Mouse (Mus musculus): Measurements from ENCODE around the gene Rheb. TPM values are rescaled to one million over a fixed set of nuclear protein-coding genes. Genes with fewer than 3 reads are reported as not detected.
"Not testable (repeated sequence)": the region's sequence is repeated elsewhere in the genome, so short reads cannot be mapped to it uniquely, and the experiment has no call there.

Gene Rheb
- polyA plus RNA-seq, 1 experiment from 2014 or later, result 200 TPM

- ATAC-seq (ENCODE audit: insufficient number of reproducible peaks, low FRiP score, low TSS enrichment, low read depth), result peak; percentile 5
- H3K4me3 ChIP-seq (replicated peaks), result peak overlapping the region; percentile 84
- H3K9ac ChIP-seq, result peak overlapping the region; percentile 86
- peak overlapping the region; percentile 99 for H3K27ac ChIP-seq (replicated peaks)
- no peaks in the 10 kb centered on the region for H3K9me3 ChIP-seq (replicated peaks)
- no peaks in the 10 kb centered on the region for H3K36me3 ChIP-seq
- H3K4me2 ChIP-seq (replicated peaks), result peak overlapping the region; percentile 86
- no peaks in the 10 kb centered on the region for H3K27me3 ChIP-seq
- H3K4me1 ChIP-seq, result peaks cover 21% of the 10 kb centered on the region
- WGBS, result under 1% methylated on average over 49 of the region's 50 CpGs
These were observed 656 bp downstream of the Rheb start for GRCm38 (mm10) chr5:24841662-24842273.

- no peaks in the 10 kb centered on the region for H3K36me3 ChIP-seq
- H3K9ac ChIP-seq, result peak overlapping the region; percentile 86
- H3K4me2 ChIP-seq (replicated peaks), result peak overlapping the region; percentile 86
- H3K27me3 ChIP-seq, result no peaks in the 10 kb centered on the region
- peak overlapping the region; percentile 84 for H3K4me3 ChIP-seq (replicated peaks)
- H3K4me1 ChIP-seq, result peaks cover 21% of the 10 kb centered on the region
- WGBS, result 16% methylated on average over 11 of the region's 11 CpGs
- no peak overlapping the region for H3K27ac ChIP-seq (replicated peaks)
- ATAC-seq (ENCODE audit: insufficient number of reproducible peaks, low FRiP score, low TSS enrichment, low read depth), result no peak
- no peaks in the 10 kb centered on the region for H3K9me3 ChIP-seq (replicated peaks)
These were observed 1.4 kb downstream of the Rheb start for GRCm38 (mm10) chr5:24840975-24841431.

- no peak for ATAC-seq (ENCODE audit: insufficient number of reproducible peaks, low FRiP score, low TSS enrichment, low read depth)
- no peak overlapping the region for H3K9ac ChIP-seq
- no peaks in the 10 kb centered on the region for H3K36me3 ChIP-seq
- H3K9me3 ChIP-seq (replicated peaks), result no peaks in the 10 kb centered on the region
- no peak overlapping the region for H3K4me3 ChIP-seq (replicated peaks)
- H3K27me3 ChIP-seq, result no peaks in the 10 kb centered on the region
- no peak overlapping the region for H3K4me2 ChIP-seq (replicated peaks)
- WGBS, result 78% methylated on average over 5 of the region's 5 CpGs
- no peak overlapping the region for H3K27ac ChIP-seq (replicated peaks)
- no peaks in the 10 kb centered on the region; the same call in 1 of the 2 replicates for H3K4me1 ChIP-seq
These were observed 7.9 kb downstream of the Rheb start for GRCm38 (mm10) chr5:24834491-24834890.

DNA sequence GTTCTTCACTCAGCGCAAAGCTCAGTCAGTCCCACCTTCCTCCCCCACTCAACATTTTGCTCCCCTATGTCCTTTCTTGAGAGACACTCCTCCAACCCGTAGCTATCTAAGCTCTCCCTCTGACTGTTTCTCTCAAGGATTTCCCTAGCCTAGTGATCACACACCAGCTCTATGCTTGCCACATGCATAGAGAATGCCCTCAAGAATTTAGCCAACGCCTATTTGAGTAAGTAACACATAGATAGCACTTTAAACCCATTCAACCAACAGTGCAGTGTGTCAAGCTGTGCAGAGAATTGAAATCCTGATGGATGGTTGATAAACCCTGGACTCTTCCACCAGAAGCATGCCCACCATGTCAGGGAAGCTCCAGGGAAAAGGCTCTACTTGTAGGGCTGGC lies 10.5 kb downstream of the Rheb start:
- Histone ChIP-seq H3K4me1 (peaks cover 8% of the 10 kb centered on the region), H3K4me2 (replicated peaks) (no peak overlapping the region)

DNA sequence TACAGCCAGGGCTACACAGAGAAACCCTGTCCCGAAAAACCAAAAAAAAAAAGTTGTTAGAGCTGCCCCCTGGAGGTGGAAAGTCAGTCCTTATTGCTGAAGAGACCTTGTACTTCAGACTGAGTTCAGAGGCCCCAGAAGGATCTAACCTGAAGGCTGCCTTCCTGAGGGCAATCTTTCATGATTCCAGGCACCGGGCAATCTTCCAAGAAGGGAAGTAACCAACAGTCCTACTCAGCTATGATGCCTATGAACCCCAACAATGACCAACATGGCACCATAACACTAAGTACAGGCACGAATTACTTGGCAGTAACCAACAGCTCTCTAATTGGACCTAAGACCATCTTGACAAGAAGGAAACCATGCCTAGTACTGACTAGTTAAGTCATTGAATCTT lies 14.0 kb downstream of the Rheb start:
- H3K27me3 ChIP-seq, result no peaks in the 10 kb centered on the region
- no peak for ATAC-seq (ENCODE audit: insufficient number of reproducible peaks, low FRiP score, low TSS enrichment, low read depth)
- no peaks in the 10 kb centered on the region for H3K36me3 ChIP-seq
- no peak overlapping the region for H3K27ac ChIP-seq (replicated peaks)
- no peak overlapping the region for H3K4me2 ChIP-seq (replicated peaks)
- H3K4me3 ChIP-seq (replicated peaks), result no peak overlapping the region
- H3K4me1 ChIP-seq, result peaks cover 22% of the 10 kb centered on the region
- no peaks in the 10 kb centered on the region for H3K9me3 ChIP-seq (replicated peaks)
- no peak overlapping the region for H3K9ac ChIP-seq
- WGBS, result 82% methylated on average over 3 of the region's 3 CpGs

More for the DNA sequence above, 10.5 kb downstream of the Rheb start:
- no peaks in the 10 kb centered on the region for H3K36me3 ChIP-seq
- WGBS, result 84% methylated on average over 3 of the region's 3 CpGs
- H3K27ac ChIP-seq (replicated peaks), result no peak overlapping the region
- no peak for ATAC-seq (ENCODE audit: insufficient number of reproducible peaks, low FRiP score, low TSS enrichment, low read depth)
- no peaks in the 10 kb centered on the region for H3K27me3 ChIP-seq
- no peaks in the 10 kb centered on the region for H3K9me3 ChIP-seq (replicated peaks)
- H3K9ac ChIP-seq, result no peak overlapping the region
- H3K4me3 ChIP-seq (replicated peaks), result no peak overlapping the region

DNA sequence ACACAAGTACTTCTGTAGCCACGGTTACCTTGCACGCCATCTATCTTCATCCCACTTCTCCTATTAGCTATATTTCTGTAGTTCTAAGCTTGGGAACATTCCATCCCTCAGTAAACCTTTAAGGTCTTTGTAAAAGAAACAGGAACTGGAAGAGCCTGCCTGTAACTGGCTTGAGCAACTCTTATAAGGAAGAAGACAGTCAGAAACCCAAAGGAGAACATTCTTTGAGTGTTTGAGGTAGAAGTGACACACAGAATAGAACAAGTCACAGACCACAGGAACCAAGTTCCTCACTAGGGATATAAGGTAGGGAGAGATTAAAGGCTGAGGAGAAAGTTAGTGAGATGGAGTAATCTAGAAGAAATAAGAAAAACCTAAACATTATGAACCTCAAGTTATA lies 15.3 kb downstream of the Rheb start:
- ATAC-seq (ENCODE audit: insufficient number of reproducible peaks, low FRiP score, low TSS enrichment, low read depth), result no peak
- no peak overlapping the region for H3K9ac ChIP-seq
- WGBS, result 89% methylated on average over 2 of the region's 2 CpGs
- H3K9me3 ChIP-seq (replicated peaks), result no peaks in the 10 kb centered on the region
- H3K4me3 ChIP-seq (replicated peaks), result no peak overlapping the region
- H3K27me3 ChIP-seq, result no peaks in the 10 kb centered on the region
- H3K27ac ChIP-seq (replicated peaks), result no peak overlapping the region
- H3K36me3 ChIP-seq, result no peaks in the 10 kb centered on the region
- no peak overlapping the region for H3K4me2 ChIP-seq (replicated peaks)
- H3K4me1 ChIP-seq, result peaks cover 23% of the 10 kb centered on the region

DNA sequence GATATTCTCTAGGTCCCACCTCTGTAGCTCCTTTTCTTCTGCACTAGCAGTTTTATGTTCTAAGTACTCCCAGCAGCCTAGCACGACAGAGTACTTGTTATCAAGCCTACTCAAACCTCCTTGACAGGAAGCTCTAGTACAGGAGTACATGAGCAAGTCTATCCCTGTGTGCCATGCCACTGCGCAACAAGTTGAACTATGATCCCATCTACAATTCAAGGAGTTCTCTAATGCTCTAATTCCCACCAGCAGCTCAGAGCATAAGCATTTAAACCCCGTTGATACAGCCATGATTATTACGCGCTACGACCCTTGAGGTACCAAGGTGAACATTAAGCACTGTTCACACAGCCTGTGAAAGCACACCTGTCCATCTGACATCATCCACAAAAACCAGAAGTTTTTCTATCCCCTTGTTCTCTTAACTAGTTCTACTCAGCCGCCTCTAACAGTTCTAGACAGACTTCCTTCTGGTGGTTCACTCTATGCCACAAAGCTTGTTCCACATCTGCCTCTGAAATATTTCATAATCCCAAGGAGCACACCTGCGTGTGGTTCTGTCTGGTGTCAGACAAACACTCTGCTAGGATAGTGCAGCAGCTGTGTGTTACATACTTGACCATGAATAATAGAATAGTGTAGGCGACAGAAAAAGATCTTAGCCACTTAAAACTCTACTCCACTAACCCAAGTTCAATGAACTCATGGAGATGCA lies 16.2 kb downstream of the Rheb start:
- no peaks in the 10 kb centered on the region for H3K27me3 ChIP-seq
- peaks cover 27% of the 10 kb centered on the region for H3K4me1 ChIP-seq
- H3K4me3 ChIP-seq (replicated peaks), result no peak overlapping the region
- no peak for ATAC-seq (ENCODE audit: insufficient number of reproducible peaks, low FRiP score, low TSS enrichment, low read depth)
- H3K9me3 ChIP-seq (replicated peaks), result no peaks in the 10 kb centered on the region
- no peak overlapping the region for H3K27ac ChIP-seq (replicated peaks)
- H3K9ac ChIP-seq, result no peak overlapping the region
- no peaks in the 10 kb centered on the region for H3K36me3 ChIP-seq
- no peak overlapping the region for H3K4me2 ChIP-seq (replicated peaks)
- 78% methylated on average over 9 of the region's 9 CpGs for WGBS

- Histone ChIP-seq H3K4me3 (replicated peaks) (no peak overlapping the region), H3K36me3 (no peaks in the 10 kb centered on the region), H3K27ac (replicated peaks) (no peak overlapping the region), H3K4me2 (replicated peaks) (no peak overlapping the region), H3K4me1 (peaks cover 28% of the 10 kb centered on the region), H3K9ac (no peak overlapping the region), H3K27me3 (no peaks in the 10 kb centered on the region), H3K9me3 (replicated peaks) (no peaks in the 10 kb centered on the region)
- ATAC-seq (ENCODE audit: insufficient number of reproducible peaks, low FRiP score, low TSS enrichment, low read depth), result no peak
- 80% methylated on average over 4 of the region's 4 CpGs for WGBS
These were observed 16.9 kb downstream of the Rheb start for GRCm38 (mm10) chr5:24825365-24826055.

- Histone ChIP-seq H3K4me1 (peaks cover 28% of the 10 kb centered on the region), H3K9ac (no peak overlapping the region), H3K27ac (replicated peaks) (peak overlapping the region; percentile 22; the same call in 1 of the 2 replicates), H3K4me3 (replicated peaks) (no peak overlapping the region), H3K9me3 (replicated peaks) (no peaks in the 10 kb centered on the region), H3K27me3 (no peaks in the 10 kb centered on the region), H3K4me2 (replicated peaks) (no peak overlapping the region), H3K36me3 (no peaks in the 10 kb centered on the region)
- WGBS, result 68% methylated on average over 6 of the region's 6 CpGs
- no peak for ATAC-seq (ENCODE audit: insufficient number of reproducible peaks, low FRiP score, low TSS enrichment, low read depth)
These were observed 18.5 kb downstream of the Rheb start for GRCm38 (mm10) chr5:24823864-24824405.

- ATAC-seq (ENCODE audit: insufficient number of reproducible peaks, low FRiP score, low TSS enrichment, low read depth), result no peak
- no peak overlapping the region for H3K4me3 ChIP-seq (replicated peaks)
- 62% methylated on average over 3 of the region's 3 CpGs for WGBS
These were observed 19.6 kb downstream of the Rheb start for GRCm38 (mm10) chr5:24822781-24823180.

GRCm38 (mm10) chr5:24822231-24822630 lies 20.2 kb downstream of the Rheb start:
- not testable (repeated sequence) for ATAC-seq (ENCODE audit: insufficient number of reproducible peaks, low FRiP score, low TSS enrichment, low read depth); H3K9me3 ChIP-seq (replicated peaks); H3K27me3 ChIP-seq; H3K4me3 ChIP-seq (replicated peaks); H3K36me3 ChIP-seq; H3K27ac ChIP-seq (replicated peaks); H3K4me2 ChIP-seq (replicated peaks); H3K9ac ChIP-seq
- peaks cover 21% of the 10 kb centered on the region for H3K4me1 ChIP-seq
- WGBS, result 84% methylated on average over 3 of the region's 3 CpGs

More at GRCm38 (mm10) chr5:24822781-24823180, 19.6 kb downstream of the Rheb start:
- H3K36me3 ChIP-seq, result peaks cover 2% of the 10 kb centered on the region; the same call in 1 of the 2 replicates
- H3K27ac ChIP-seq (replicated peaks), result peak overlapping the region; percentile 51; the same call in 1 of the 2 replicates
- H3K4me1 ChIP-seq, result peaks cover 26% of the 10 kb centered on the region
- H3K27me3 ChIP-seq, result no peaks in the 10 kb centered on the region
- H3K4me2 ChIP-seq (replicated peaks), result no peak overlapping the region
- no peak overlapping the region for H3K9ac ChIP-seq
- no peaks in the 10 kb centered on the region for H3K9me3 ChIP-seq (replicated peaks)

Measured in embryonic facial prominence, embryonic 15.5 days (tissue).